Mouse (Mus musculus) Muller cell, postnatal 12 days (primary cell): Measurements from ENCODE around the gene Plcxd3.
"Not testable (repeated sequence)": the region's sequence is repeated elsewhere in the genome, so short reads cannot be mapped to it uniquely, and the experiment has no call there.

Experiments used
- DNase-seq: peaks from one replicate; pipeline ENCODE4 v3.0.0-alpha.2; 2015; ENCODE audit errors: inconsistent ontology term

Plcxd3 gene

DNA sequence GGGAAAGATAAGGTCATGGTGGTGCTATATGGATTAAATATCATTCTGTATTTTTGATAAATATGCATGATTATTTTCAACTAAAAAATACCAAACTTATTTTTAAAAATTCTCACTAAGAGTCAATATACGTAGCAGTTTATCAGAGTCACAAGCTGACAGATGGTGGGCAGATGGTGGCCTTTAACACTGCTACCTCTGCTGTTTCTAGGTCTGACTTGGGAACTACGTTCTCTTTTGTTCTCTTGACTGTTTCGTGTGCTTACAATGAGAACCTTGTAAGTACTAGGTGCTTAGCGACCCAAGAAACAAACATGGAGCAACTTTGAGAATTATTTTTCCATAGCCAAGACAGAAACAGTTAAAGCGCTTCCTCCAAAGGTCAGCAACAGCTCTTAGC lies 183.8 kb downstream of the Plcxd3 start:
- no peak for DNase-seq

DNA sequence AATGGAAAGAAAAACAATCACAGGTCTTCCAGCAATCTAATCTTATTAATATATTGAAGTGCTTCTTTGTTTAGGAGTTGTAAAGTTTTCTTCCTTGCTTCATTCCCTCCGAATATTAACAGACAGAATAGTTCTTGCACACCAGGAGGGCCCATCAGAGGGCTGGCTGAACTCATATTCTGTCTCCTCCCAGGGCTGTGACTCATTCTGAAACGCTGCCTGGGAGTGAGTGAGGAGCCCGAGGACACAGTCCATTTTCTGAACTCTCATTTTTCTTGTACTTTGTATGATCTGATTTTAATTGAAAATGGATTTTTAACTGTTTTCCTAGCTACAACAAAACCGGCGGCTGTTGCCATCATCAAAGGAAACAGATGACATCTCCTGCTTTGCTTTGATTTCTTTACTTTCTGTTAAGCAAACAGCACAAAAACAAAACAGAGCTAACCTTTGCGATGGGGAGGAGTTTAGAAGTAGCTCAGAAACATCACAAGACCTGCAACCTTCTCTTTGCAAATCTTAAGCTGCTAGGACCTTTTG lies 186.2 kb downstream of the Plcxd3 start:
- peak; percentile 45 for DNase-seq

DNA sequence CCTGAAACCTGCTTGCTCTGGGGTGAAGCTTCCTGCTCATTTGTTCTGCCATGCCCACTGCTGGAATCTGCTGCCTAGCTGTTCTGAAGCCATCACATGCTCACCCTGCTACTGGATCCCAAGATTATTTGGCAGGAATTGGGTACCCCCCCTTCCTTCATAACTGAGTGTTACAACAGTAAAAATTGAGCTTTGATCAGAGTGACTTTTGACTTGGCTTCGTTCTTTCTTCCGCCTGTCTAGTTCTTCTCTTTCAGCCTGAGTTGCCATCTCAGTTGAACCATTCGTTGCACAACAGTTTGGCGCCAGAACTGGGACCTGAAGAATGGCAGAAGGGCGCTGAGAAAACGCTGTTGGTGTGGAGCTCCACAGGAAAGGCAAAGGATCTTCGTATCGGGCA lies 220.2 kb downstream of the Plcxd3 start:
- DNase-seq = not testable (repeated sequence)

DNA sequence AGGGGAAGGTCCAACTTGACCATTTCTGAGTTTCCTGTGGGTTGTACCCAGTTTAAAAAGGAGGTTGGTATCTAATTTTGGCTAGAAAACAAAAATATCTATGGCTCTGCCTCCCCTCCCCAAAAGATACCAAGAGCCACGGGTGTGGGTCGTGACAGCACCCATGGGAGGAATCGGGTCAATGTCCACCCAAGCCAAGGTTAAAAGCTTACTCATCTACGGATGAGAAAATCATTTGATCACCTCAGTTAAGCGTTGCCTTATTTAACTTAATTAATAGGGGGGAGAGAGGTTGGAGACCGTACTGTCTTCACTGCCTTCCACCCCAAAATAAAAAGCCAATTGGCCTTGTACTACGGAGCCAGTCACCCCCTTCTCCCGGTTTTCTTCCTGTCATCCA lies 223.4 kb downstream of the Plcxd3 start:
- DNase-seq = not testable (repeated sequence)

DNA sequence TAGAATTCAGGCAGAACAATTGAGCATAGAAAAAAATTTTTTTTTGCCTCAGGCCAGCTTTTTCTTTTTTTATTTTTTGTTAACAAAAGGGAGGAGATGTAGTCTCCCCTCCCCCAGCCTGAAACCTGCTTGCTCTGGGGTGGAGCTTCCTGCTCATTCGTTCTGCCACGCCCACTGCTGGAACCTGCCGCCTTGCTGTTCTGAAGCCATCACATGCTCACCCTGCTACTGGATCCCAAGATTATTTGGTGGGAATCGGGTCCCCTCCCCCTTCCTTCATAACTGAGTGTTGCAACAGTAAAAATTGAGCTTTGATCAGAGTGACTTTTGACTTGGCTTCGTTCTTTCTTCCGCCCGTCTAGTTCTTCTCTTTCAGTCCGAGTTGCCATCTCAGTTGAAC lies 224.0 kb downstream of the Plcxd3 start:
- not testable (repeated sequence) for DNase-seq

DNA sequence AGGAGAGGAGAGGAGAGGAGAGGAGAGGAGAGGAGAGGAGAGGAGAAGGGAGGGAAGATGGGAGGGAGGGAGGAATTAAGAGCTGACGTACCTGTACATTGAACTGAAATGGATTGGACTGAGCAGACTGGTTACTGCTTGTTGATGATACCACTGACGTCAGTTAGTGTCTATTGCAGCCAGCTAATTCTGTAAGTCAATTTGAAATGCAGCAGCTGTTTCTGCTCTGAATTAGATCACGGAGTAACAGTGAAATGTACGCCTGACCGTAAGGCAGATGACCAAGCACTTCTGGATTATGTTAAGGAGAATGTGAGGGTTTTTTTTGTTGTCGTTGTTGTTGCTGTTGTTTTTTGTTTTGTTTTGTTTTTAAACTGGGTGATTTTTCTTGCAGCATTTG lies 230.3 kb downstream of the Plcxd3 start:
- DNase-seq = no peak
